Mouse (Mus musculus) neural tube, embryonic 15.5 days (tissue): ENCODE data around the gene Fchsd2. TPM values are rescaled to one million over a fixed set of nuclear protein-coding genes. Genes with fewer than 3 reads are reported as not detected.

Experiments used
- ATAC-seq: fragments of 200-750 bp; cut with Nextera tagmentation; 2 replicates; pipeline ENCODE4 v1.8.0; 2017; ENCODE audit warnings: mild to moderate bottlenecking, moderate TSS enrichment, moderate library complexity; ENCODE audit not compliant: low FRiP score
- H3K27ac ChIP-seq: fragments of 300-500 bp; sonication (generic); replicated peaks from 2 replicates; pipeline ENCODE4 v1.5.1; 2015; ENCODE audit warnings: mild to moderate bottlenecking, inconsistent platforms
- H3K27me3 ChIP-seq: fragments of 300-500 bp; sonication (generic); replicated peaks from 2 replicates; pipeline ENCODE4 v1.6.1; 2015; ENCODE audit warnings: inconsistent platforms
- H3K36me3 ChIP-seq: fragments of 300-500 bp; sonication (generic); 2 replicates; pipeline ENCODE4 v1.6.1; 2015; ENCODE audit warnings: inconsistent platforms
- H3K4me1 ChIP-seq: fragments of 300-500 bp; sonication (generic); 2 replicates; pipeline ENCODE4 v1.6.1; 2015; ENCODE audit warnings: inconsistent platforms
- H3K4me2 ChIP-seq: fragments of 300-500 bp; sonication (generic); 2 replicates; pipeline ENCODE4 v1.6.1; 2015; ENCODE audit warnings: inconsistent platforms, mild to moderate bottlenecking, moderate library complexity
- H3K4me3 ChIP-seq: fragments of 300-500 bp; sonication (generic); replicated peaks from 2 replicates; pipeline ENCODE4 v1.5.1; 2015; ENCODE audit warnings: mild to moderate bottlenecking, inconsistent platforms
- H3K9ac ChIP-seq: fragments of 300-500 bp; sonication (generic); replicated peaks from 2 replicates; pipeline ENCODE4 v1.6.1; 2015; ENCODE audit warnings: mild to moderate bottlenecking, inconsistent platforms
- H3K9me3 ChIP-seq: fragments of 300-500 bp; sonication (generic); replicated peaks from 2 replicates; pipeline ENCODE4 v1.6.1; 2016; ENCODE audit warnings: inconsistent platforms
- WGBS: fragments of 180-500 bp; shearing (Covaris S2); methylation state at CpG from one replicate; pipeline ENCODE4 v1.1.7; 2015; ENCODE audit warnings: mixed read lengths; 5-methylcytosine and 5-hydroxymethylcytosine counted together
- polyA plus RNA-seq: library from polyadenylated mRNA; unstranded; fragments of >200 nt; fragmentation: Nextera tagmentation; extraction: Ambion mirVana; gene quantifications from 2 replicates; pipeline ENCODE4 v1.2.1, GENCODE M21; 2015

Fchsd2 gene
- polyA plus RNA-seq, 1 experiment from 2014 or later: 39.4 TPM

DNA sequence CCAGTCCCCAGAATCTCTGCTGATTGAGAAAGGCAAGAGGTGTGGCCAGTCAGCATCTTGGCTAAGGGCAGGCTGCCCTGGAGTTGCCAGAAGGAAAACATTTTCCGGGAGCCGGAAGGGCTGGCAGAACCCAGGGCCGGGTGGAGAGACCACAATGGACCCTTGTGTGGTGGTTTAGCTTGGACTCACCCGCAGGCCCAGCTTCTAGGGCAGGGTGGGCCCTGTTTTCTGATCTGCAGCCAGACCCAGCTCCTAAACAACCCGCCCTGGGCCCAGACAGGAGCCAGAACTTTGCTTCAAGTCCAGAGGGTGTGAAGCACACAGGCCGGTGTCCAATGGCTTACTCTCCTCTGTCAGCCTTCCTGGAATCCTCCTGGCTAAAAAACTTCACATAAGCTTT is 30.4 kb upstream of the Fchsd2 start:
- no peak for ATAC-seq
- 84% methylated on average over 6 of the region's 6 CpGs for WGBS

DNA sequence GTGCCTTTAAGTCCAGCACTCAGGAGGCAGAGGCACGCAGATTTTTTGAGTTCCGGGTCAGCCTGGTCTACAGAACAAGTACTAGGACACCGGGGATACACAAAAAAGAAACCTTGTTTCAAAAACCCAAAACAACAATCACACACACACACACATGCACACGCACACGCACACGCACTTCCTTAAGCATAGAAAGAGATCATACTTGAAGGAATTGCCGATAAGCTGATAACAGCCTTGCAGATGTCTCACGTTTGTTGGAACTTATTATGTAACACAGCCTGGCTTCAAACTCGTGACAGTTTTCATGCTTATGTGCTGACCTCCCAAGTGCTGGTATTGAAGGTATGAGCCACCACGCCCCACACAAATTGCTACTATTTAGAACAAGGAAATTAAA is 29.1 kb upstream of the Fchsd2 start:
- WGBS: 89% methylated on average over 10 of the region's 10 CpGs
- no peak for ATAC-seq

More for the DNA sequence above, 30.4 kb upstream of the Fchsd2 start:
- Histone ChIP-seq H3K9ac (no peak overlapping the region), H3K27me3 (no peaks in the 10 kb centered on the region), H3K36me3 (no peaks in the 10 kb centered on the region), H3K27ac (no peak overlapping the region), H3K9me3 (no peaks in the 10 kb centered on the region), H3K4me3 (no peak overlapping the region), H3K4me1 (peaks cover 7% of the 10 kb centered on the region; the same call in 1 of the 2 replicates), H3K4me2 (no peak overlapping the region)

DNA sequence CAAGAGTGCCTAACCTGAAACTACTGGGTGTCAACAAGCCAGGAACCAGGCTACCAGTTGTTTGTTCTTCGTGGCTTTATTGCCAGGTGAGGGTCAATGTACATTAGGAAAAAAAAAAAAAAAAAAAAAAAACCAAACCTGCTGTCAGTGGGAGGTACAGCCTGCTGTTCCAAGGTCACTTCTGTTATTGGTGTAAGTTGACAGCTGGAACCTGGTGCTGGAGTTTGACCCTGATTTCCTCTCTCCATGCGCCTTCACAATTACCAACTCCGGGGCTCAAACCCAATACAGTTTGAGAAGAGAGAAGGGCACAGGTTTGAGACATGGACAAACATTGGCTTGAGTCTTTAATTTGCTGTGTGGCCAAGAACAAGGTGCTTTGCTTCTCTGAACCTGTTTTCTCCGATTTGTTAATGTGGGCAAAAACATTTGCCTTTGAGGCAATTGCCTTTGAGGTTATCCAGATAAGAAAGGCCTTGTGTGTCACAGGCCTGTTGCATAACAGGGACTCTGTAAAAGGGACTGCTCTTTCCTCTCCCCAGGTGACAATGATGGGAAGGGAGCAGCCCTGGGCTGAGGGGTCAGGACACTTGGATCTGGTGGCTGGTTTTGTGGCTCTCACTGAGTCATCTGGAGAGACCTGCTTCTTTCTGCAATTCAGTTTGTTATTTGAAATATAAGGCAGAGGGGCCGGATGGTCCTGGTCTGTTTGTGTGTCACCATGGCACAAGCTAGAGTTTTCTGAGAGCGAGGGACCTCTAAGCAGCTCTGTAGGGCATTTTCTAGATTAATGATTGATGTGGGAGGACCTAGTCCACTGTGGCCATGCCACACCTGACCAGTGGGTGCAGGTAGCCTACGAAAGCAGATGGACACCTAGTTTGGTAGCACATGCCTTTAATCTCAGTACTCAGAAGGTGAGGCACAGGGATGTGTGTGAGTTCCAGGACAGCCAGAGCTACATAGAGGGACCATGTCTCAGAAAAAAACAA is 27.7 kb upstream of the Fchsd2 start:
- 86% methylated on average over 7 of the region's 7 CpGs for WGBS
- no peak overlapping the region for H3K9ac ChIP-seq
- peaks cover 7% of the 10 kb centered on the region; the same call in 1 of the 2 replicates for H3K4me1 ChIP-seq
- H3K27ac ChIP-seq: no peak overlapping the region
- H3K9me3 ChIP-seq: no peaks in the 10 kb centered on the region
- no peaks in the 10 kb centered on the region for H3K27me3 ChIP-seq
- no peak overlapping the region for H3K4me3 ChIP-seq
- no peaks in the 10 kb centered on the region for H3K36me3 ChIP-seq
- no peak overlapping the region for H3K4me2 ChIP-seq
- no peak for ATAC-seq

More for the DNA sequence above, 29.1 kb upstream of the Fchsd2 start:
- Histone ChIP-seq H3K4me1 (peaks cover 7% of the 10 kb centered on the region; the same call in 1 of the 2 replicates), H3K9ac (no peak overlapping the region), H3K4me3 (no peak overlapping the region), H3K27me3 (no peaks in the 10 kb centered on the region), H3K9me3 (no peaks in the 10 kb centered on the region), H3K4me2 (no peak overlapping the region), H3K27ac (no peak overlapping the region), H3K36me3 (no peaks in the 10 kb centered on the region)

DNA sequence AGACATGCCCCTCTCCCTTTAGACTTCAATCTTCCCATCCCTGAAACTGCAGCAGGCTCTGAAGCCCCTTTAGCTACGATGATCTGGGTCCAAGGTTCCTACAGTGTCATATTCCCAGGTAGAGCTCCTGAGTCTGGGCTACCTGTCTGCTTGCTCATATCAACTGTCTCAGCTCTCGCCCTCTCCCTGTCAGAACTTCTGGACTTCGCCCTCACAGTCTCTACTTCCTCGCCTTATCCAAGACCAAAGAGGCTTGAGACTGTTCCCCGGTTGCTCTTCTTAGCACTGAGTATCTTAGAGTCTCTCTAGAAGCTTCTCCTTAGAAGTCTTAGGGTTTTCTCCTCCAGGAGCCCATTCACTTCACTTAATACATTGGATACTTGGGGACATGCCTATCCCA is 26.7 kb upstream of the Fchsd2 start:
- ATAC-seq: no peak
- Histone ChIP-seq H3K4me1 (peaks cover 7% of the 10 kb centered on the region; the same call in 1 of the 2 replicates), H3K9ac (no peak overlapping the region), H3K27ac (no peak overlapping the region), H3K9me3 (no peaks in the 10 kb centered on the region), H3K27me3 (no peaks in the 10 kb centered on the region), H3K36me3 (no peaks in the 10 kb centered on the region), H3K4me3 (no peak overlapping the region), H3K4me2 (no peak overlapping the region)
- WGBS: 87% methylated on average over 5 of the region's 5 CpGs

- H3K27me3 ChIP-seq: no peaks in the 10 kb centered on the region
- H3K9ac ChIP-seq: no peak overlapping the region
- no peaks in the 10 kb centered on the region for H3K9me3 ChIP-seq
- H3K4me3 ChIP-seq: no peak overlapping the region
- 0 out of 2 replicates have a peak, but pooled peaks cover under 1% of the 10 kb centered on the region for H3K4me1 ChIP-seq
- ATAC-seq: no peak
- H3K36me3 ChIP-seq: no peaks in the 10 kb centered on the region
- WGBS: 71% methylated on average over 3 of the region's 3 CpGs
- H3K4me2 ChIP-seq: no peak overlapping the region
- H3K27ac ChIP-seq: no peak overlapping the region
Measured at GRCm38 (mm10) chr7:101066650-101067346, 25.9 kb upstream of the Fchsd2 start.

DNA sequence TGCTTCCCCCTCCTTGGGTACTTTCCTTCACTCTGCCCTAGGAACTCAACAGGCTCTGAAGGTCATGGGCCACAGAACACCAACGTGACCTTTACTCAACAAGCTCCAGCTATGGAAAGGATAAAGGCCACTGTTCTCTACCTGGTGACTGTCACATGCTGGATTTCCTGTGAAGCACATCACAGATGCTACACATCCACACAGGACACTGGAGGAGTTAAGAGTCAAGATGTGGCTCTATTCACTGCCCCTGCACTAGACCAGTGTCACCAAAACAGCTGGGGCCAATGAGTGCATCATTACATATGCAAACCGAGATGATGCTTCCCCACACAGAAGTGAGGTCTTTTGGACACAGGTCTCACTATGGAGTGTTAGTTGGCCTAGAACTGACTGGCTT is 25.1 kb upstream of the Fchsd2 start:
- Histone ChIP-seq H3K4me1 (no peaks in the 10 kb centered on the region), H3K4me3 (no peak overlapping the region), H3K9ac (no peak overlapping the region), H3K4me2 (no peak overlapping the region), H3K27ac (no peak overlapping the region), H3K9me3 (no peaks in the 10 kb centered on the region), H3K27me3 (no peaks in the 10 kb centered on the region), H3K36me3 (no peaks in the 10 kb centered on the region)
- ATAC-seq: no peak
- WGBS: 81% methylated on average over 2 of the region's 2 CpGs

- no peaks in the 10 kb centered on the region for H3K9me3 ChIP-seq
- WGBS: 84% methylated on average over 6 of the region's 6 CpGs
- H3K36me3 ChIP-seq: no peaks in the 10 kb centered on the region
- H3K4me1 ChIP-seq: no peaks in the 10 kb centered on the region
- H3K27ac ChIP-seq: no peak overlapping the region
- H3K4me2 ChIP-seq: no peak overlapping the region
- no peaks in the 10 kb centered on the region for H3K27me3 ChIP-seq
- ATAC-seq: no peak
- H3K4me3 ChIP-seq: no peak overlapping the region
- H3K9ac ChIP-seq: no peak overlapping the region
Measured at GRCm38 (mm10) chr7:101069271-101069670, 23.4 kb upstream of the Fchsd2 start.

DNA sequence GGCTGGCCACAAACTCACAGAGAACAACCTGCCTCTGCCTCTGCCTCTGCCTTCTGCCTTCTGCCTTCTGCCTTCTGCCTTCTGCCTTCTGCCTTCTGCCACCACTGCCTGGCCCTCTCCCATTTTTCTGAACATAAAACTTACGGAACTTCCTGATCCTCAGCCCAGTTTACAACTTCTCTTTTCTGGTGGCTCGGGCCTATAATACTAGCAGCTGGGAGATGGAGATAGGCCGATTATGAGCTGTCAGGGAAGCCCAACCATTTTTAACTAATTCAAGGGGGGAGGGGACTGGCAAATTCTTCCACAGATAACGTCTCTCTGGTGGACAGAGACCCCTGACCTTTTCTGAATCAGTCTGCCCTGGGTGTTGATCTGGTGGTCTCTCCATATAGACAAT is 22.3 kb upstream of the Fchsd2 start:
- no peak for ATAC-seq
- H3K4me2 ChIP-seq: no peak overlapping the region
- WGBS: 44% methylated on average over 4 of the region's 4 CpGs

GRCm38 (mm10) chr7:101071020-101071419 is 21.6 kb upstream of the Fchsd2 start:
- no peak overlapping the region for H3K9ac ChIP-seq
- no peaks in the 10 kb centered on the region for H3K4me1 ChIP-seq
- no peaks in the 10 kb centered on the region for H3K27me3 ChIP-seq
- no peaks in the 10 kb centered on the region for H3K9me3 ChIP-seq
- no peaks in the 10 kb centered on the region for H3K36me3 ChIP-seq
- no peak overlapping the region for H3K4me3 ChIP-seq
- no peak for ATAC-seq
- 59% methylated on average over 6 of the region's 6 CpGs for WGBS
- H3K27ac ChIP-seq: no peak overlapping the region
- H3K4me2 ChIP-seq: no peak overlapping the region

More for the DNA sequence above, 22.3 kb upstream of the Fchsd2 start:
- Histone ChIP-seq H3K9ac (no peak overlapping the region), H3K27me3 (no peaks in the 10 kb centered on the region), H3K27ac (no peak overlapping the region), H3K36me3 (no peaks in the 10 kb centered on the region), H3K9me3 (no peaks in the 10 kb centered on the region), H3K4me3 (no peak overlapping the region), H3K4me1 (no peaks in the 10 kb centered on the region)

DNA sequence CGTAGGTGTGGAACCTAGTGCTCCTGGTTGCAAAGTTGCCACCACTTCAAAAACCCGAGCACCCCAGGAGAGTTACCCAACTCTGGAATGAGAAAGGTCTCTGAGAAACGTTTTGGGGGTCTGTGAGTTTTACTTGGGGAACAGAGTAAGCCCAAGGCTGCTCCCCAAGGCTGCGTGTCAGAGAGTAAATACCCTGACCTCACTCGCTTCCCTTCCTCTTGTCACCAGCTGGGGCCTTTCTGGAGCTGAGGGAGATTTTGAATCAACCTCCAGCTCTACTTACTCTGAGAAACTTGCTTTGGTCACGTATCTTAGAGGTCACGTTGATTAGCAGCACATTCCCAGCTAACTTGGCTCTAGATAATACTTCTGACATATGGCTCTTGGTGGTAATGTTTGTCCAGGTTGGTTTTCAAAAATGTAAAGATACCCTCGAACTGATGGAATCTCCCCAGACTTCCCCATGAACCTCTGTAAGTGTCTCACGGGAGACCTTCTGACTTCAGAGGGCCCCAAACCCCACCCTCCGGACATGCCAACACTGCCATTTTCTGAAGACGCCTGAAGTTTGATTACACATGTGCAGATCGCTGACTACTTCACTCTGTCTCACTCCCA is 20.4 kb upstream of the Fchsd2 start:
- no peak for ATAC-seq
- no peak overlapping the region for H3K4me3 ChIP-seq
- no peak overlapping the region for H3K27ac ChIP-seq
- no peak overlapping the region for H3K9ac ChIP-seq
- no peaks in the 10 kb centered on the region for H3K27me3 ChIP-seq
- H3K4me1 ChIP-seq: no peaks in the 10 kb centered on the region
- H3K9me3 ChIP-seq: no peaks in the 10 kb centered on the region
- H3K36me3 ChIP-seq: no peaks in the 10 kb centered on the region
- 86% methylated on average over 12 of the region's 12 CpGs for WGBS
- H3K4me2 ChIP-seq: no peak overlapping the region

- no peaks in the 10 kb centered on the region for H3K36me3 ChIP-seq
- no peak overlapping the region for H3K4me2 ChIP-seq
- H3K27ac ChIP-seq: no peak overlapping the region
- no peak overlapping the region for H3K9ac ChIP-seq
- WGBS: 70% methylated on average over 8 of the region's 8 CpGs
- H3K4me3 ChIP-seq: no peak overlapping the region
- no peaks in the 10 kb centered on the region for H3K9me3 ChIP-seq
- no peak for ATAC-seq
- no peaks in the 10 kb centered on the region for H3K4me1 ChIP-seq
- H3K27me3 ChIP-seq: no peaks in the 10 kb centered on the region
Measured at GRCm38 (mm10) chr7:101074170-101074767, 18.4 kb upstream of the Fchsd2 start.
